Mouse (Mus musculus) myocyte (in vitro differentiated cells): ENCODE results near the gene Prkg1.

Experiments used
- CEBPB ChIP-seq: IDR thresholded peaks from 2 replicates; pipeline ENCODE4 v1.6.1; 2011; ENCODE audit warnings: mild to moderate bottlenecking, moderate library complexity; ENCODE audit not compliant: poor library complexity, insufficient read depth, severe bottlenecking
- E2F4 ChIP-seq: IDR thresholded peaks from one replicate; pipeline ENCODE4 v1.6.1; 2011; ENCODE audit warnings: mild to moderate bottlenecking, control low read depth, moderate library complexity; ENCODE audit not compliant: insufficient read depth
- MAX ChIP-seq: IDR thresholded peaks from one replicate; pipeline ENCODE4 v1.6.1; 2011; ENCODE audit warnings: low read depth, mild to moderate bottlenecking, control low read depth
- POLR2A ChIP-seq: IDR thresholded peaks from one replicate; pipeline ENCODE4 v1.6.1; 2011; ENCODE audit warnings: low read depth, mild to moderate bottlenecking, control low read depth, moderate library complexity; ENCODE audit not compliant: insufficient read length
- POLR2AphosphoS2 ChIP-seq: IDR thresholded peaks from one replicate; pipeline ENCODE4 v1.6.1; 2011; ENCODE audit warnings: low read depth, control low read depth; ENCODE audit not compliant: insufficient read length
- SRF ChIP-seq: IDR thresholded peaks from one replicate; pipeline ENCODE4 v1.6.1; 2011; ENCODE audit warnings: low read depth; ENCODE audit not compliant: control insufficient read depth, insufficient read length
- TCF12 ChIP-seq: IDR thresholded peaks from one replicate; pipeline ENCODE4 v1.6.1; 2011; ENCODE audit warnings: mild to moderate bottlenecking, control low read depth; ENCODE audit not compliant: poor library complexity, insufficient read depth, severe bottlenecking
- USF1 ChIP-seq: IDR thresholded peaks from one replicate; pipeline ENCODE4 v1.6.1; 2011; ENCODE audit warnings: low read depth, mild to moderate bottlenecking, control low read depth, moderate library complexity

DNA sequence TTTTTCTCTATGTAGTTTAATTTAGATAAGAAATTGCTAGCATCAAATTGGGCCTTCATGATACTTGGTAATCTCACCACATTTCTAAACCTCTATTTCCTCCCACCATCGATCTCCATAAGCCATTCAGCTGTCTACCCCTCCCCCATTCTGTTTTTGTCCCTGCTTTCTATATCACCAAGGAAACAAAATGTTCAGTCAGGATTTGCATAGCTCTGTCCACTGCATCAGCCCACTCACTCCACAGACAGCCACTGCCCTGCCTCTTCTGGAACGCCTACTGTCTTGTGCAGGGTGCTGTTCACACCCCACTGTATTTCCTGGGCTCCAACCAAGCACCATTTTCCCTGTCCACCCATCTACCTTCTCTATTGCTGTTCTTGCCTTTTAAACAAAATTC is 874.5 kb downstream of the Prkg1 start:
- no peak for TF ChIP-seq POLR2A
- no peak for TF ChIP-seq MAX
- TF ChIP-seq CEBPB, result no peak
- TF ChIP-seq E2F4, result no peak
- no peak for TF ChIP-seq USF1
- no peak for TF ChIP-seq POLR2AphosphoS2
- TF ChIP-seq SRF, result no peak
- no peak for TF ChIP-seq TCF12
